Mouse (Mus musculus): ENCODE results near the gene 4931428L18Rik.

Gene 4931428L18Rik

GRCm38 (mm10) chr1:31222564-31222963 is at the start of gene 4931428L18Rik, which contains the start of gene Pih1d3:
4931428L18Rik (minus strand) TSS chr1:31222684.
Pih1d3 (plus strand) TSS chr1:31222838.
- peak; percentile 14 for DNase-seq

GRCm38 (mm10) chr1:31260218-31260923 is 37.9 kb upstream of the 4931428L18Rik start:
- no peak for DNase-seq

GRCm38 (mm10) chr1:31233319-31234036 is 11.0 kb upstream of the 4931428L18Rik start:
- DNase-seq, result no peak

- no peak for DNase-seq
These were observed 1.8 kb downstream of the 4931428L18Rik start for GRCm38 (mm10) chr1:31220599-31221250.

GRCm38 (mm10) chr1:31214831-31215230 is 7.7 kb downstream of the 4931428L18Rik start:
- DNase-seq, result no peak

GRCm38 (mm10) chr1:31210144-31210543 is 12.3 kb downstream of the 4931428L18Rik start:
- peak; percentile 8 for DNase-seq

GRCm38 (mm10) chr1:31205770-31206169 is 16.7 kb downstream of the 4931428L18Rik start:
- DNase-seq, result no peak

- DNase-seq, result no peak
These were observed 17.1 kb downstream of the 4931428L18Rik start for GRCm38 (mm10) chr1:31205346-31205745.

GRCm38 (mm10) chr1:31203771-31204170 is 18.7 kb downstream of the 4931428L18Rik start:
- DNase-seq, result no peak

GRCm38 (mm10) chr1:31196959-31197358 is 25.5 kb downstream of the 4931428L18Rik start:
- no peak for DNase-seq

GRCm38 (mm10) chr1:31195633-31196032 is 26.9 kb downstream of the 4931428L18Rik start:
- no peak for DNase-seq

GRCm38 (mm10) chr1:31190237-31190866 is 32.1 kb downstream of the 4931428L18Rik start:
- DNase-seq, result no peak

- DNase-seq, result no peak
These were observed 44.2 kb downstream of the 4931428L18Rik start for GRCm38 (mm10) chr1:31178264-31178663.

- no peak for DNase-seq
These were observed 46.4 kb downstream of the 4931428L18Rik start, which contains the start of gene Lgsn for GRCm38 (mm10) chr1:31176101-31176500. Lgsn (plus strand) TSS chr1:31176401.

GRCm38 (mm10) chr1:31175401-31175800 is 47.1 kb downstream of the 4931428L18Rik start:
- no peak for DNase-seq

- DNase-seq, result no peak
These were observed 57.0 kb downstream of the 4931428L18Rik start for GRCm38 (mm10) chr1:31165326-31166121.

GRCm38 (mm10) chr1:31164527-31165189 is 57.8 kb downstream of the 4931428L18Rik start:
- no peak for DNase-seq

GRCm38 (mm10) chr1:31156884-31157283 is 65.6 kb downstream of the 4931428L18Rik start:
- DNase-seq, result no peak

- DNase-seq, result no peak
These were observed 66.3 kb downstream of the 4931428L18Rik start for GRCm38 (mm10) chr1:31156185-31156584.

GRCm38 (mm10) chr1:31153793-31154349 is 68.6 kb downstream of the 4931428L18Rik start:
- peak; percentile 17 for DNase-seq

GRCm38 (mm10) chr1:31152799-31153426 is 69.6 kb downstream of the 4931428L18Rik start:
- DNase-seq, result no peak

Measured in thymus, postnatal 25 days (tissue).